Mouse (Mus musculus) MEL (cell line): ENCODE measurements around the gene Pear1.

Experiments
- CTCF ChIP-seq, 3 experiments: IDR thresholded peaks in 2 of 3; conservative IDR thresholded peaks in 1 of 3; 2 replicates each; pipeline ENCODE4 v1.5.1; 2011 to 2012; ENCODE audit warnings: low read length in 3 of 3, low read depth in 2 of 3, mild to moderate bottlenecking in 2 of 3, improper control_type of control experiment in 1 of 3, inconsistent platforms in 1 of 3, mixed read lengths in 1 of 3, moderate library complexity in 1 of 3; ENCODE audit not compliant: control insufficient read depth in 1 of 3, insufficient read depth in 1 of 3, poor library complexity in 1 of 3, severe bottlenecking in 1 of 3
- ELF1 ChIP-seq: IDR thresholded peaks from 2 replicates; pipeline ENCODE4 v1.6.1; 2014; ENCODE audit warnings: low read depth, mild to moderate bottlenecking, inconsistent platforms, low read length, improper control_type of control experiment, moderate library complexity
- EP300 ChIP-seq, 2 experiments: IDR thresholded peaks; 2 replicates each; pipeline ENCODE4 v1.6.1; 2011; ENCODE audit warnings: improper control_type of control experiment in 2 of 2, low read length in 2 of 2, low read depth in 1 of 2, mild to moderate bottlenecking in 1 of 2
- ETS1 ChIP-seq: IDR thresholded peaks from 2 replicates; pipeline ENCODE4 v1.6.1; 2012; ENCODE audit warnings: low read depth, mild to moderate bottlenecking, inconsistent platforms, low read length, improper control_type of control experiment, moderate library complexity
- GATA1 ChIP-seq: IDR thresholded peaks from 2 replicates; pipeline ENCODE4 v1.6.1; 2011; ENCODE audit warnings: low read depth, low read length, improper control_type of control experiment
- MAX ChIP-seq: IDR thresholded peaks from 2 replicates; pipeline ENCODE4 v1.6.1; 2011; ENCODE audit warnings: low read length, improper control_type of control experiment
- MXI1 ChIP-seq: IDR thresholded peaks from 2 replicates; pipeline ENCODE4 v1.6.1; 2011; ENCODE audit warnings: mild to moderate bottlenecking, low read depth, low read length, improper control_type of control experiment
- NELFE ChIP-seq: IDR thresholded peaks from 2 replicates; pipeline ENCODE4 v1.6.1; 2011; ENCODE audit warnings: low read depth, low read length, improper control_type of control experiment
- NRF1 ChIP-seq: IDR thresholded peaks from 2 replicates; pipeline ENCODE4 v1.6.1; 2014; ENCODE audit warnings: low read depth, mild to moderate bottlenecking, inconsistent platforms, low read length, improper control_type of control experiment, moderate library complexity; ENCODE audit not compliant: poor library complexity, insufficient read depth, severe bottlenecking
- POLR2A ChIP-seq, 2 experiments: IDR thresholded peaks; 2 replicates each; pipeline ENCODE4 v1.6.1; 2011 to 2012; ENCODE audit warnings: low read length in 2 of 2, mild to moderate bottlenecking in 2 of 2, control low read depth in 1 of 2, improper control_type of control experiment in 1 of 2, low read depth in 1 of 2, moderate library complexity in 1 of 2; ENCODE audit not compliant: control insufficient read depth in 1 of 2, insufficient read depth in 1 of 2, poor library complexity in 1 of 2
- POLR2AphosphoS2 ChIP-seq: IDR thresholded peaks from 2 replicates; pipeline ENCODE4 v1.6.1; 2011; ENCODE audit warnings: low read length, improper control_type of control experiment
- SIN3A ChIP-seq: IDR thresholded peaks from 2 replicates; pipeline ENCODE4 v1.6.1; 2012; ENCODE audit warnings: low read length, improper control_type of control experiment, inconsistent platforms
- TBP ChIP-seq: IDR thresholded peaks from 2 replicates; pipeline ENCODE4 v1.8.0; 2011; ENCODE audit warnings: low read depth, low read length, improper control_type of control experiment
- ZC3H11A ChIP-seq: IDR thresholded peaks from 2 replicates; pipeline ENCODE4 v1.6.1; 2012; ENCODE audit warnings: low read depth, mild to moderate bottlenecking, inconsistent platforms, low read length, improper control_type of control experiment

- TF ChIP-seq MAX (no peak), EP300 (IDR thresholded peaks at IDR 0.05; ENCODE audit: low read depth in 1 of 2, low read length in 2 of 2) (no peak), CTCF (IDR thresholded peaks at IDR 0.05 in 2 of 3, conservative IDR thresholded peaks at IDR 0.05 in 1 of 3; ENCODE audit: control insufficient read depth in 1 of 3, insufficient read depth in 1 of 3, low read depth in 2 of 3, low read length in 3 of 3, poor library complexity in 1 of 3, severe bottlenecking in 1 of 3) (no peak), MXI1 (no peak), POLR2A (IDR thresholded peaks at IDR 0.05; ENCODE audit: control insufficient read depth in 1 of 2, insufficient read depth in 1 of 2, low read depth in 1 of 2, low read length in 2 of 2, poor library complexity in 1 of 2) (no peak), POLR2AphosphoS2 (no peak), TBP (no peak), NELFE (no peak), ELF1 (no peak), NRF1 (no peak), ZC3H11A (no peak), GATA1 (no peak), SIN3A (no peak), ETS1 (no peak)
Measured at GRCm38 (mm10) chr3:87755964-87756363, 68.1 kb downstream of the Pear1 start.
